Mouse (Mus musculus) thymus, adult 18-20 months (tissue): ENCODE results near the gene Pacrg.

Experiments
- DNase-seq, 2 experiments: peaks; one replicate each; pipeline ENCODE4 v3.0.0; 2022; ENCODE audit warnings: mixed read lengths in 2 of 2

The Pacrg gene

DNA sequence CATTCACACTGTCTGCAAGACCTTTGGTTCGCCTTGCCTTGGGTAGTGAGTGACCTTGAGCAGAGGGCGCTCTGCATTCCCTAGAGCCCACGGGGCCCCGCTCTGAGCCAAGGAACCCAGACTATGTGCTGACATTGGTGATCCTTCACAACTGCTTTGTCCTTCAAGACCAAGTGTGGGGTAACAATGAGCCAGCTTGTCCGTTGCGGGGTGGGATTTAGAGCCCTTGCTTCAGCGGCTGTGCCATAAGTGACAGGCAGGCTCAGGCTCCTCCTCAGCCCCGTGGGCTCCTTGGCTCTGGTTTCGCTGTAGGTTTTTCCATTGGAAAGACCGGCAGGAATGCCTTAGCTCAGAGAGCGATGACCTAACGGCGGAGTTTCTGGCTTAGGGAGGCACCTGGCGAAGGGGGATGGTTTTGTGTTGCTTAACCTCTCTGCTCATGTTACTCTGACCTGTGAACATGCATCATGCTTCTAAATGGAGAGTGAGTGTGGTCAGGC is 390.3 kb downstream of the Pacrg start:
- DNase-seq: no peak

GRCm38 (mm10) chr17:10448417-10448816 is 391.7 kb downstream of the Pacrg start:
- DNase-seq: no peak

DNA sequence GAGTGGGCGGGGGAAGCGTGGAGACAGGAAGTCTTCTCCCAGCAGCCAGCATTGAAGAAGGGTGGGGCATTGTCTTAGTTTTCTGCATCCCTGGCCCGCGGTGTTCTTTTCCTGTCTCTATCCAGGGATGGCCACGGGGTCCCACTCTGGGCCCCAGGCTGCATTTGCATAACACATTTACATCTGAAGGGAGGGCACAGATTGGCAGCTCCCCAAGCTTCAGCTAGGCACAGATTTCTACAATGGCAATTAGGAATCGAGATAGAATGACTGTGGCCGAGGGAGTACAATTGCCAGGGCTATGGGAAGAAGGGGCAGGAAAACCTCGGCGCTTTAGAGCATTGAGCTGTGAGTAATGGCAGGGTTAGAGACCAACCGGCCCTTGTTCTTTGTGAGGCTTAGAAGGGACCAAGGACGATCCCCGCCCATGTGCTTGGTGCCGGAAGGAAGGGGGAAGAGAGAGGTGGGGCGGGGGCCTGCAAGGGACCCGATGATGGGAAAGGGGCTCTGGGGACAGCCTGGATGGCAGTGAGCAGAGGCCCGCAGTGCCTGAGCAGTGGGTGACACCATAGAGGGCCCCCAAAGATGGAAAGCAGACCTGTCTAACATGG is 398.5 kb downstream of the Pacrg start:
- DNase-seq: no peak

DNA sequence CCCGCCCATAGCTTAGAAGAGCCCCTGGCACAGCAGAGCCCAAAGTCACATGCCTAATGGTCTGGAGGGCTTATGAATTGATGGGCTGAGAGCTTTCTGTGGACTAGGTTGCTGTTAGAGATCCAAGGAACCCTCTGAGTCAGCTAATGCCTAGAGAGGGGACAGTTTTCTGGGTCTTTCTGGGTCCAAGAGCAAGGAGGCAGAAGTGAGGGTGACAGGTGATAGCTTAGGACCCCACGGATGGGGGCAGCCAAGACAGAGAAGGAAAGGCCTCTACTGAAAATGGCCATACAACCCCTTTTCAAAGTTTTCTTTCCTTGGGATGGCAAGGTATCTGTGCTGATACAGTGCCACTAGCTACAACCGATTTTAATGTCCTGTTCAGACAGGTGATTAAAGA is 399.1 kb downstream of the Pacrg start:
- DNase-seq: no peak

GRCm38 (mm10) chr17:10439815-10440214 is 400.3 kb downstream of the Pacrg start:
- no peak for DNase-seq

DNA sequence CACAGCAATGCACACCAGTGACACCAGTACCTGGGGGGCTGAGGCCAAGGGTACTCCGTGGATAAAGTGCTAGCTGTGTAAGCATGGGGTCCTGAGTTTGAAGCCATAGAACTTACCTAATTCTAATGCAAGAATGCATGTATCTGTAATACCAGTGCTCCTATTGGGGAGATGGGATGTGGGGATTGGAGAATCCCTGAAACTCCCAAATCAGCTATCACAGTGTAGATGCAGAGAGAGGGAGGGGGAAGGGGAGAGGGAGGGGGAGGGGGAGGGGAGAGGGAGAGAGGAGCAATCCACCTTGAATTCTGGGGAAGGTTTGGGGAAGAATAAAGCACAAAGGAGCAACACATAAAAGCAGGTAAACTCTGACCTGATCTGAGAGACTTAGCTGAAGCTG is 405.2 kb downstream of the Pacrg start:
- no peak for DNase-seq

DNA sequence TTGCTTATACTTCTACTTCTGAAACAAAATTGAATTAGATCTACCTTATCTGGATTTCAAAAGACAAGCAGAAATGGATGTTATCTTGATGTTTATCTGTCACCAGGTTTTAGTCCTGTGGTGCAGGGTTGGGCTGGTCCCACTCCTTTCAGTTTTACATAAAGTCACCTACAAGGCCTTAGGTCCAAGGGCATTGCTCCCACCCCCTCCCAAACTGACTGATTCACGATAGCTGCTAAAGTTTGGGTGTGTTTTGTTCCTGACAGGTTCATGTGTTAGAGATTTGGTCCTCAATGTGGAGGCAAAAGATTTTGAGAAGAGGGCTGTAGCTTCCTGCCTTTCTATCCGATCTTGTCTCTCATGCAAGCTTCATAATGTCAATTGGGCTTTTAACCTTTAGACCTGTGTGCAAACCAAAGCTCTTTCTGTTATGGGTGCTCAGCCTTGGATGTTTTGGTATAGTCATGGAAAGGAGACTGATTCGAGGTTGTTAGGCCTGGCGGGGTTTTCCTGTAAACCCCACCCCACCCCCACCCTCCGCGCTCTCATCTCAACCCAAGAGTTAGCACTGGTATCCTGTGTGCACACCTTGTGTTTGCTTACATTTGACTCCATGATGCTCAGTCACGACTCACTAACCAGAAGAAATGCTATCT is 407.5 kb downstream of the Pacrg start:
- no peak for DNase-seq

DNA sequence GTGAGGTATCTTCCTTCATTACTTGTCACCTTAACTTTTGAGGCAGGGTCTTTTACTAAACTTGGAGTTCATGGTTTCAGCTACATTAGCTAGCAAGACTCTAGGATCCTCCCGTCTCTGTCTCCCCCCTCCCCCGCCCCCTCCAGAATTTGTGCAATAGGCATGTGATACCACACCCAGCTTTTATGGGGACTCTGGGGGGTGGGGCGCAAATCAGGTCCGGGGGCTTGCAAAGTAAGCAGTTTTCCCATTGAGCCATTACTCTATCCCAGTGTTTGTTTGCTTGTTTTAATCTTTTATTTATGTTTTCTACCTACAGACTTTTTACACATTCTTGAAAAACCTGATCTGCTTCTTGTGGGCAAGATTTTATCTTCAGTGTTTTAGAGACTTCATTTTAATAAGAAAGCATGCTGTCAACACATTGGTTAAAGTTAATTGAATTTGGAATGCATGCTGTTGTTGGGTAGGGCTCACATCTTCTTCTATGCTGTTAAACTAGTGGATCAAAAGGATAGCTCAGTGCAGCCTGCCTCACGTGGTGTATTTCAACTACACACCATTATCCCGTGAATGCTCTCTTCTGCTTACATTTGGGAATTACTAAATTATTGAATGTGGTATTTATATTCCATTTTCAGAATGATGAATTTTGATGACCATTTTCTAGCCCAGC is 408.1 kb downstream of the Pacrg start:
- no peak for DNase-seq

DNA sequence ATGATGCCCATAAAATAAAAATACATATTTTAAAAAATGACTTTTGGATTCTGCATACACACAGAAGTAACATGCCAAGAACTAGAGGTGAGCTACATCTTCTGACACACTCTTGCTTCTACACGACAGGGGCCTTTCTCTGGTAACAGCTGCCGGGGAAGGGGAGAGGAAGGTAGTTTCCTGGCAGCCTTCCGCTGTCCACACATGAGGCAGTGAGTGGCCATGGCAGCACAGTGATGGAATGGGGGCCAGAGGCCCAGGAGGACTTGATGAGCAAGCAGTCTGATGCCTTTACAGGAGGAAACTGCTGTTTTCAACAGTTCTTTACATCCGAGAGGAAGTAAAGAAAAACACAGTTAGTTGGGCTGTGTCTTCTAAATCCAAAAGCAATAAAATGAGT is 409.3 kb downstream of the Pacrg start:
- no peak for DNase-seq

GRCm38 (mm10) chr17:10429406-10429805 is 410.7 kb downstream of the Pacrg start:
- no peak for DNase-seq

DNA sequence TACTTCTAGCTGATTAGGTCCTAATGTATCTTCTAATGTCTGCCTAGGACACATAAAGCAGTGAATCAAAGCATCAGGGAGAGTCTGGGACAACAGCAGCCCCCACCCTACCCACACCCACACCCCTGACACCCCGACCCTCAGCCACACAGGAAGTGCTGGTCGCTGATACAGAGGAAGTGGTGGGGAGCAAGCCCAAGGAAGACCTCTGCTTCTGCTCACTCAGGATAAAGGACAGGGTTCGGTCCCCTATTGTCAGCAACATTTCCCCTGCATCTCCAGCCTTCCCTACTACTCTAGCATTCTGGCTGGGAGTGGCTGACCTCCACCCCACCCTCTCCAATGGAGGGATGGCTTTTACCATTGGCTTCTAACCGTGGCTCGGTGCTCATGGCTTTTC is 414.8 kb downstream of the Pacrg start:
- DNase-seq: no peak

GRCm38 (mm10) chr17:10417558-10418253 is 422.4 kb downstream of the Pacrg start:
- DNase-seq: no peak

- DNase-seq: no peak
Measured at GRCm38 (mm10) chr17:10416995-10417394, 423.1 kb downstream of the Pacrg start.

DNA sequence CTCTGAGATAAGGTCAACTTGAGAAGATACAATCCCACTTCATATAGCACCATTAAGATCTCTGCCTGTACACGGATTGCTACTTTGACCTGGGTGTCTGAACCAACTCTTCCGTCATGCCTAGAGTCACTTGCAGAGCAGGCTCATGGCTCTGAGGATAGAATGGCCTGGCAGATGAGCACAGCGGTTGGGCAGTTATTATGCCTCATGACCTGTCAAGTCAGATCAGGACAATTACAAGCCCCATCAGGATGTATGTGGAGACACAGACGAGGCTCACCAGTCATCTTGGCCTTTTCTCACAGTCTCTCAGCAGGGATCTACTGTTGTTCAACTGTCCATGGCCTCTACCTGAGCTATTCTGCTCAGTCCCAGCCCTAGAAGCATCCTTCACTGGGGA is 424.0 kb downstream of the Pacrg start:
- DNase-seq: no peak

DNA sequence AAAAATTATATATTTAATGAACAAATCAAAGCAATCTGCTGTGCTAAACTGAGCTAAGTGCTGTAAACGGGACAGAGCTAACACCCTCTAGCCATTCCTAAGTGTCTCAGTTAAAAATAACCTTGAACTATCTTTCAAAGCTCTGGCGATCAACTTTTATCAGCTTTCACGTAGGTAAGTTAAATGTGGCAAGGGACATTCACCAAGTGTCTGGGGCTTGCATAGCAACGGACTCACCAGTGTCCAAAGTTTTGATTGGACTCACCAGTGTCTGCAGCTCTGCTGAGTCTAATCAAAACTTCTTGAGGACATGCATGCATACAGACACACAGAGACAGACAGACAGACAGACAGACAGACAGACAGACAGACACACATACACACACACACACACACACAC is 425.7 kb downstream of the Pacrg start:
- DNase-seq: no peak

GRCm38 (mm10) chr17:10413870-10414269 is 426.2 kb downstream of the Pacrg start:
- DNase-seq: no peak

DNA sequence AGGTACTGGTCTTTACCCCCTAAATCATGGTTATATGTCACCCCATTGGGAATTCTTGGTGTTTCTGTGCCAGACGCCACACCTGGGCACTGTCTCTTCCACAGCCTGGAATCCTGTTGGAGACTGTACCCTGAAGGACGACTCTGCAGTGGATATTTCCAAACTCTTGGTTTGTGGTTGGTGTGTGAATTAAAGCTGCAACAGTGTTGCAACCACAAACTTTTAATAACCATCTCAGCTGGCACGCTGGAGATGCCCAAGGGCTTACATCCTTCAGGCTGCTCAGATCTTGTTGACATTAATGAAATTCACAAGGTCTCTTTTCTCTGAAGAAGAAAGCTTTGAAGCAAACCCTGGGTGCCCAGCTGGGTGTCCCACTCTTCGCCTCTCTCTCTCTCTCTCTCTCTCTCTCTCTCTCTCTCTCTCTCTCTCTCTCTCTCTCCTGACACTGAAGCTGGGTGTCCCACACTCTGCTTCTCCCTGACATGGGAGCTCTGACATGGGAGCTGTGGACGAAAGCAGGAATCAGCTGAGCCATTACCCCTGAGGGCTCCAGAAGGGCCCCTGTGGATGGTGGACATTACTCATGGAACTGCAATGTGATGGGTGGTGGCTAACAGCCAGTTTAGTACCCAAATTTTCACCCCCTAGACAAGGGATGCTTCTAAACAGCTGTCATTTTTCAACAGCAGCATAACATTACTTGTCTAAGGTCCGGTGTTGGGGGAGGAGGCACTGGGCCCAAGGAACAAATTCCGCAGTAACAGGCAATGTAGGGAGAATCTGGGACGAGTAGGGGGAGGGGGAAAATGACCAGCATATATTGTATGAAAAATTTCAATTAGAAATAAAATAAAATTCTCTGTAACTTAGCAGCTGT is 429.3 kb downstream of the Pacrg start:
- DNase-seq: no peak

DNA sequence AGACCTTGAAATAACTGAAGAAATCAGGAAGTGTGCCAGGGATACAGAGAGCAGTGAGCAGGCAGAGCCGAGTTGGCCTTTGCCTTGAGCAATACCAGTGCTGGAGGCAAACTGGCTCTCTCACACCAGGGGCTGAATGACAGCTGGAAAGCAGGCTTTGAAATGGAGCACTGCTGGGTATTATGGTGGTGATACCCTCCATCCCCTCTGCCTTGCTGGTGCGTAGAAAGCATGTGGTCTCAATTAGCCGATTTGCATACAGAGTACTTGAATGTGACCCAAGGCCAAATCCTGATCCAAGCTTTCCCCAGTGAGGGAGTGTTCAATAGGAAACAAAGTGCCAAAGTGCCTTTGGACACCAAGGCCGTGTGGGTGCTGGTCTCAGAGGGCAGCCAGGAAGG is 431.4 kb downstream of the Pacrg start:
- DNase-seq: no peak

DNA sequence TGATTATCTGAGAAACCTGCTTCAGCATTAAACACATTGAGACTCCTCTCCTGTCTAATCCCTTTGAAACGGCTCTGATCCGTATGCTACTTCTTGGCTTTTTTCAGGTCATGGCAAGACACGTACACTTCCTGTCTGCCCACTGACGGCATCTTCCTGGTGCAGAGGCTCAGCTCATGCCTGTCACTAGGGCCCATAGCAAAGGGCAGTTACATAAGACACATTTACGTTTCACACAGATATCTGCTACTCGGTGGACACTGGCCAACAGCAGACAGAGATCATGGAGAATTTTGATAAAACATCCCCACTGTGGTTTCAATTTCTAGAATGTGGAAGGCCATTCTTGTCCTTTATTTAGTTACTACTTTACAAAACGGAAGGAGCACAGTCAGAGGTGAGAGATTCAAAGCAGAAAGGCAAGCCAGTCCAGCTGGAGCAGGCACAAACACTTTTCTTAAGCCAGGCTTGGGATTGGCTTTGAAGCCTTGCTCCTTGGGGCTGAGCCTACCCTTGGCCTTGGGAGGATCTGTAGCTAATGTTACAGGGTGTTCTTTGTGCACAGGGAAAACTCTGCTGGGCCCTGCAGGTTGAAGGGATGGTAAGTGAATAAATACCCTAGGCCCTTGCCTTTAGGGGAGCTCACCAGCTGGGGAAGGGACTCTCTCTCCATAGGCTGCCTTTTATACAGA is 432.9 kb downstream of the Pacrg start:
- no peak for DNase-seq

DNA sequence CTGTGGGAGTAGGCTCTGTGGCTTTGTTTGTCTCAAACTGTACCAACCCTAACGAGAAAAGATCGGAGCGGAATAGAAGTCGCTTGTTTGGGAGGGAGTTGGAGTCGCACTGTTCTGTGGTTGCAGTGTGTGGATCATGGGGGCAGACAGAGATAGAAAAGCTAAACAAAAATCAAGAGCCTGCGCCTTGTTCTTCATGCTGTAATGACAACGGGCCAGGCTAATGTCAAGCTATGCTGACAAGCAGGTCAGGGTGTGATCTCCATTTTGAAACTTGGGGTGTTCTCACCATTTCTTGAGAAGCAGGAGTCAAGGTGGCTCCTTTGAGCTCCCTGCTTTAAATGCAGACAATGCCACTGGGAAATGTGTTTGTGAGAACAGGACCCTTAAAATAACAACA is 433.8 kb downstream of the Pacrg start:
- no peak for DNase-seq

- no peak for DNase-seq
Measured at GRCm38 (mm10) chr17:10405906-10406305, 434.2 kb downstream of the Pacrg start.

DNA sequence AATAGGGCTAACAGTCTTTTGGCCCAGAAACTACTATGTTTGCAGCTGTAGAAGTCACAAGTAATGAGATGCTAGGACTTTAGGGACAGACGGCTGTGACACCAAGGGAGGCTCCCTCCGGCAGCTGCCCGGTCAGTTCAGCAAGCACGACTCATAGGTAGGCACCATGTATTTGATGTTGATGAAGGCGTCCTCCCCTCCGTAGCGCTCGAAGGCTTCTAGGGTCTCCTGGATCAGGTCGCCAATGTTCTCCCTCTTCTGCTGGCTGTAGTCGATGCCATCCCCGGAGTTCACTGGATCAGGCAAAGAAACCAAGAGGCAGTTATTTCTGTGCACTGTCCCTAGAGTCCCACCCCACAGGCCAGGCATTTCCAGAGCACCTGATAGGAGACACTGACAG is 436.9 kb downstream of the Pacrg start:
- no peak for DNase-seq
